Mouse (Mus musculus) thymus, adult 18-20 months (tissue): ENCODE results near the gene Fars2.
"Not testable (repeated sequence)": the region's sequence is repeated elsewhere in the genome, so short reads cannot be mapped to it uniquely, and the experiment has no call there.

Source experiments
- DNase-seq, 2 experiments: peaks; one replicate each; pipeline ENCODE4 v3.0.0; 2022; ENCODE audit warnings: mixed read lengths in 2 of 2

Fars2 gene

GRCm38 (mm10) chr13:36297950-36298781 is 181.0 kb downstream of the Fars2 start:
- no peak for DNase-seq

- no peak for DNase-seq
Measured at GRCm38 (mm10) chr13:36298782-36299031, 181.5 kb downstream of the Fars2 start.

GRCm38 (mm10) chr13:36302770-36303169 is 185.6 kb downstream of the Fars2 start:
- no peak for DNase-seq

- no peak for DNase-seq
Measured at GRCm38 (mm10) chr13:36305306-36305705, 188.1 kb downstream of the Fars2 start.

- no peak for DNase-seq
Measured at GRCm38 (mm10) chr13:36307386-36307785, 190.2 kb downstream of the Fars2 start.

- DNase-seq, result no peak
Measured at GRCm38 (mm10) chr13:36309160-36309559, 191.9 kb downstream of the Fars2 start.

GRCm38 (mm10) chr13:36314218-36314617 is 197.0 kb downstream of the Fars2 start:
- no peak for DNase-seq

- DNase-seq, result no peak
Measured at GRCm38 (mm10) chr13:36314860-36315800, 197.9 kb downstream of the Fars2 start.

- DNase-seq, result no peak
Measured at GRCm38 (mm10) chr13:36317824-36318223, 200.6 kb downstream of the Fars2 start.

- no peak for DNase-seq
Measured at GRCm38 (mm10) chr13:36324624-36325023, 207.4 kb downstream of the Fars2 start.

GRCm38 (mm10) chr13:36326539-36326938 is 209.3 kb downstream of the Fars2 start:
- no peak for DNase-seq

- no peak for DNase-seq
Measured at GRCm38 (mm10) chr13:36329871-36330270, 212.7 kb downstream of the Fars2 start.

GRCm38 (mm10) chr13:36330542-36330941 is 213.3 kb downstream of the Fars2 start:
- no peak for DNase-seq

- DNase-seq, result no peak
Measured at GRCm38 (mm10) chr13:36334748-36335147, 217.5 kb downstream of the Fars2 start.

GRCm38 (mm10) chr13:36351529-36351928 is 234.3 kb downstream of the Fars2 start:
- DNase-seq, result no peak

- DNase-seq, result no peak
Measured at GRCm38 (mm10) chr13:36357469-36357868, 240.3 kb downstream of the Fars2 start.

GRCm38 (mm10) chr13:36361419-36361818 is 244.2 kb downstream of the Fars2 start:
- DNase-seq, result no peak

GRCm38 (mm10) chr13:36365719-36366118 is 248.5 kb downstream of the Fars2 start:
- DNase-seq, result not testable (repeated sequence)

GRCm38 (mm10) chr13:36366304-36366703 is 249.1 kb downstream of the Fars2 start:
- peak; percentile 73 to 84 for DNase-seq

GRCm38 (mm10) chr13:36367712-36368491 is 250.7 kb downstream of the Fars2 start:
- DNase-seq, result peak in 1 of 2 experiments; percentile 11

- no peak for DNase-seq
Measured at GRCm38 (mm10) chr13:36368799-36369198, 251.6 kb downstream of the Fars2 start.

- DNase-seq, result no peak
Measured at GRCm38 (mm10) chr13:36369400-36369799, 252.2 kb downstream of the Fars2 start.

- DNase-seq, result no peak
Measured at GRCm38 (mm10) chr13:36383236-36383635, 266.0 kb downstream of the Fars2 start.
